Mouse (Mus musculus): ENCODE data around the gene Ppp2r2d. TPM values are rescaled to one million over a fixed set of nuclear protein-coding genes. Genes with fewer than 3 reads are reported as not detected.
A peak's percentile ranks its signal among the peaks of the same experiment; 100 is the strongest.

Ppp2r2d gene
- polyA plus RNA-seq (2012; rRNA removed) = 109 and 119 TPM in 2 replicates

- no peak; the same call in 1 of the 2 replicates for TF ChIP-seq CTCF (IDR thresholded peaks at IDR 0.05; ENCODE audit: control insufficient read depth, insufficient read depth, insufficient replicate concordance, low read depth, low read length)
- peak; percentile 73 for TF ChIP-seq POLR2A (IDR thresholded peaks at IDR 0.05; ENCODE audit: control insufficient read depth, low read depth, low read length)
- Histone ChIP-seq H3K4me3 (ENCODE audit: control insufficient read depth, low read depth, low read length) (peak within 1 kb of the TSS; percentile 93), H3K27me3 (ENCODE audit: control insufficient read depth, insufficient read depth, low read length) (no peaks in the 10 kb centered on the region), H3K27ac (ENCODE audit: control insufficient read depth, insufficient read depth, low read depth, low read length) (peak within 1 kb of the TSS; percentile 79), H3K36me3 (ENCODE audit: control insufficient read depth, insufficient read depth, low read length) (peaks cover 1% of the 10 kb centered on the region; the same call in 1 of the 2 replicates), H3K4me1 (ENCODE audit: control insufficient read depth, insufficient read depth, low read length) (peaks cover 9% of the 10 kb centered on the region)
These were observed at the start of gene Ppp2r2d, which contains the start of gene Mapk1ip1 for GRCm38 (mm10) chr7:138845544-138846391. Ppp2r2d (plus strand) TSS chr7:138846079. Mapk1ip1 (minus strand) TSS chr7:138846273.

GRCm38 (mm10) chr7:138803386-138803785, 42.5 kb upstream of the Ppp2r2d start:
- Histone ChIP-seq H3K4me1 (ENCODE audit: control insufficient read depth, insufficient read depth, low read length) (no peaks in the 10 kb centered on the region), H3K27ac (ENCODE audit: control insufficient read depth, insufficient read depth, low read depth, low read length) (no peak overlapping the region), H3K4me3 (ENCODE audit: control insufficient read depth, low read depth, low read length) (no peak overlapping the region), H3K27me3 (ENCODE audit: control insufficient read depth, insufficient read depth, low read length) (no peaks in the 10 kb centered on the region), H3K36me3 (ENCODE audit: control insufficient read depth, insufficient read depth, low read length) (no peaks in the 10 kb centered on the region)
- TF ChIP-seq POLR2A (IDR thresholded peaks at IDR 0.05; ENCODE audit: control insufficient read depth, low read depth, low read length) (no peak), CTCF (IDR thresholded peaks at IDR 0.05; ENCODE audit: control insufficient read depth, insufficient read depth, insufficient replicate concordance, low read depth, low read length) (no peak)

- Histone ChIP-seq H3K27me3 (ENCODE audit: control insufficient read depth, insufficient read depth, low read length) (no peaks in the 10 kb centered on the region), H3K27ac (ENCODE audit: control insufficient read depth, insufficient read depth, low read depth, low read length) (no peak overlapping the region), H3K4me1 (ENCODE audit: control insufficient read depth, insufficient read depth, low read length) (no peaks in the 10 kb centered on the region), H3K36me3 (ENCODE audit: control insufficient read depth, insufficient read depth, low read length) (no peaks in the 10 kb centered on the region), H3K4me3 (ENCODE audit: control insufficient read depth, low read depth, low read length) (no peak overlapping the region)
- TF ChIP-seq CTCF (IDR thresholded peaks at IDR 0.05; ENCODE audit: control insufficient read depth, insufficient read depth, insufficient replicate concordance, low read depth, low read length) = no peak
- no peak for TF ChIP-seq POLR2A (IDR thresholded peaks at IDR 0.05; ENCODE audit: control insufficient read depth, low read depth, low read length)
These were observed 38.7 kb upstream of the Ppp2r2d start for GRCm38 (mm10) chr7:138807146-138807545.

GRCm38 (mm10) chr7:138813213-138813875, 32.5 kb upstream of the Ppp2r2d start:
- TF ChIP-seq CTCF (IDR thresholded peaks at IDR 0.05; ENCODE audit: control insufficient read depth, insufficient read depth, insufficient replicate concordance, low read depth, low read length) = no peak
- no peak for TF ChIP-seq POLR2A (IDR thresholded peaks at IDR 0.05; ENCODE audit: control insufficient read depth, low read depth, low read length)
- H3K36me3 ChIP-seq (ENCODE audit: control insufficient read depth, insufficient read depth, low read length) = no peaks in the 10 kb centered on the region
- H3K4me3 ChIP-seq (ENCODE audit: control insufficient read depth, low read depth, low read length) = no peak overlapping the region
- H3K27ac ChIP-seq (ENCODE audit: control insufficient read depth, insufficient read depth, low read depth, low read length) = no peak overlapping the region
- no peaks in the 10 kb centered on the region for H3K27me3 ChIP-seq (ENCODE audit: control insufficient read depth, insufficient read depth, low read length)
- H3K4me1 ChIP-seq (ENCODE audit: control insufficient read depth, insufficient read depth, low read length) = no peaks in the 10 kb centered on the region

- no peaks in the 10 kb centered on the region for H3K27me3 ChIP-seq (ENCODE audit: control insufficient read depth, insufficient read depth, low read length)
- H3K36me3 ChIP-seq (ENCODE audit: control insufficient read depth, insufficient read depth, low read length) = no peaks in the 10 kb centered on the region
- H3K27ac ChIP-seq (ENCODE audit: control insufficient read depth, insufficient read depth, low read depth, low read length) = no peak overlapping the region
- TF ChIP-seq POLR2A (IDR thresholded peaks at IDR 0.05; ENCODE audit: control insufficient read depth, low read depth, low read length) (no peak), CTCF (IDR thresholded peaks at IDR 0.05; ENCODE audit: control insufficient read depth, insufficient read depth, insufficient replicate concordance, low read depth, low read length) (peak; percentile 30; the same call in 1 of the 2 replicates)
- no peaks in the 10 kb centered on the region for H3K4me1 ChIP-seq (ENCODE audit: control insufficient read depth, insufficient read depth, low read length)
- H3K4me3 ChIP-seq (ENCODE audit: control insufficient read depth, low read depth, low read length) = no peak overlapping the region
These were observed 27.6 kb upstream of the Ppp2r2d start for GRCm38 (mm10) chr7:138818314-138818713.

GRCm38 (mm10) chr7:138824423-138824822, 21.5 kb upstream of the Ppp2r2d start:
- Histone ChIP-seq H3K4me3 (ENCODE audit: control insufficient read depth, low read depth, low read length) (no peak overlapping the region), H3K36me3 (ENCODE audit: control insufficient read depth, insufficient read depth, low read length) (no peaks in the 10 kb centered on the region), H3K27me3 (ENCODE audit: control insufficient read depth, insufficient read depth, low read length) (no peaks in the 10 kb centered on the region), H3K4me1 (ENCODE audit: control insufficient read depth, insufficient read depth, low read length) (no peaks in the 10 kb centered on the region; the same call in 1 of the 2 replicates), H3K27ac (ENCODE audit: control insufficient read depth, insufficient read depth, low read depth, low read length) (no peak overlapping the region)
- TF ChIP-seq POLR2A (IDR thresholded peaks at IDR 0.05; ENCODE audit: control insufficient read depth, low read depth, low read length) (no peak), CTCF (IDR thresholded peaks at IDR 0.05; ENCODE audit: control insufficient read depth, insufficient read depth, insufficient replicate concordance, low read depth, low read length) (no peak)

Data from testis, adult 2 months (tissue).